Mouse (Mus musculus) adrenal gland, postnatal 25 days (tissue): ENCODE data around the gene Ralgapa1. TPM values are rescaled to one million over a fixed set of nuclear protein-coding genes. Genes with fewer than 3 reads are reported as not detected.

Source experiments
- microRNA-seq, 2 experiments: library from miRNA; unstranded; fragments of <30 nt; microRNA quantifications; one replicate each; pipeline ENCODE4 v1.2.0; 2021
- total RNA-seq: library from RNA; stranded (reverse); gene quantifications from 2 replicates; pipeline ENCODE4 v1.2.3, GENCODE M21; 2021

Gene Ralgapa1
- total RNA-seq, 1 experiment from 2014 or later: 84.1 TPM

Small RNA genes within 50 kb of the gene (microRNA-seq; reads per million reads assigned to microRNA genes)
- gene Gm23394: 1.4 to 1.8 reads per million in 2 experiments

Other genes with a start within 250 kb of the Ralgapa1 start
- gene Insm2, start 221.7 kb downstream of the Ralgapa1 start, total RNA-seq: 0.67 and 1.9 TPM in 2 replicates
- 35.0 and 56.1 TPM in 2 replicates for gene Brms1l, start 15.2 kb upstream of the Ralgapa1 start, total RNA-seq